Mouse (Mus musculus) hindlimb bud, embryonic 11.5 days (tissue): Measurements from ENCODE around the gene Map2k1.
"Not testable (repeated sequence)": the region's sequence is repeated elsewhere in the genome, so short reads cannot be mapped to it uniquely, and the experiment has no call there.

Source experiments
- DNase-seq: peaks from one replicate; pipeline ENCODE4 v3.0.0-alpha.2; 2012; ENCODE audit warnings: low read depth, low spot score; ENCODE audit errors: extremely low spot score

Map2k1 gene

DNA sequence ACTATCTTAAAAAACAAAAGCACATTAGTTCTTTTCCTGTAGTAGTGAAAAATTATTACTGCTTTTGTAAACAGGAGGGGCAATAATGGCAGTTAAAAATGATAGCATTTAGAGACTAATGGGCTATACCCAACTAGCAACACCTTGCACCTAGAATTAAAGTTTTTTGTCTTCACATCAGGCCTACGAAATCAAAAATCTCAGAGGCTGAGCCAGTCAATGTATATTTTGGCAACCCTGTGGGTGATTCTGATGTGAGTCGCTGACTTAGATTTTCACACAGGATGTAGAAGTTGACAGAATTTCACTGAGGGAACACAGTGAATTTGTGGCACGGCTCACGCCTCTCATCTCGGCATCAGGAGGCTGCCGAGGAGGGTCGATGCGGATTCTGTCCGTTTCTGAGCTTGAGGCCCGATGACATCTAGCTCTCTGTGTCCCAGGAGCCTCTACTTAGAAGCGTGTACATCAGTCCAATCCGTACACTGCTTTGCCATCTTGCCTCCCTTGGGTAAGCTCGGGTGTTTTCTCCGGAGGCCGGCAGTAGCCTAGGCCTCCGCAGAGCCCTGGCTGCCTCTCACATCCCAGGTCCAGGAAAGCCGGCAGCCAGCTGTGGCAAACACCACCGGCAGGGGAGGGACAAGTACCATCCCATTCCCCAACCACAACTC lies 81.2 kb downstream of the Map2k1 start:
- DNase-seq, result no peak

DNA sequence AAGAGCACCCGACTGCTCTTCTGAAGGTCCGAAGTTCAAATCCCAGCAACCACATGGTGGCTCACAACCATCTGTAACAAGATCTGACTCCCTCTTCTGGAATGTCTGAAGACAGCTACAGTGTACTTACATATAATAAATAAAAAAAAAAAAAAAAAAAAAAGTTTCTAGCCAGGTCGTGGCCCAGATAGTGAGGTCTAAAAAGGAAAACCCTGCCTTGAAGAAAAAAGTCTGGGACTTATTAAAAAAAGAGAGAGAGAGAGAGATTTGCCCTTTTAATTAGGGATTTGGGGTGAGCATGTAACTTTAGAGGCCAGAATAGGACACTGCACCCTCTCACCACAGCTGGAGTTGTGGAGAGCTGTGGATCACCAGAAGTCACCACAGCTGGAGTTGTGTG lies 83.5 kb downstream of the Map2k1 start:
- DNase-seq, result not testable (repeated sequence)

DNA sequence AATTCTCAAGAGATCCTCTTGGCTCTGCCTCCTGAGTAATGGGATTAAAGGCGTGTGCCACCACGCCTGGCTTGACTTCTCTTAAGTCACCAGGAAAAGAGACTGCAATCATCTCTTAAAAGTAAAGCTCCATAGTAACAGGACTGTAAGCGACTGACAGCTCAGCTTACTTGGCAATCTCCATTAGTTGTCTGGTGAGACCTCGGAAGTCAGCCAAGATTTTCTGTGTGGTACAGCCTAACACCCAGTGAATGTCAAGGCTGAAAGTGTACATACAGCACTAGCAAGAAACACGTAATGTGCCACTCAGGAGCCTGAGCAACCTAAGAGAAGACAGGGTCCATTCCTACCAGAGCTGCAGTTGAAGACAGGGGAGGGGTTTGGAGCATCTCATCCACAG lies 93.0 kb downstream of the Map2k1 start:
- no peak for DNase-seq

DNA sequence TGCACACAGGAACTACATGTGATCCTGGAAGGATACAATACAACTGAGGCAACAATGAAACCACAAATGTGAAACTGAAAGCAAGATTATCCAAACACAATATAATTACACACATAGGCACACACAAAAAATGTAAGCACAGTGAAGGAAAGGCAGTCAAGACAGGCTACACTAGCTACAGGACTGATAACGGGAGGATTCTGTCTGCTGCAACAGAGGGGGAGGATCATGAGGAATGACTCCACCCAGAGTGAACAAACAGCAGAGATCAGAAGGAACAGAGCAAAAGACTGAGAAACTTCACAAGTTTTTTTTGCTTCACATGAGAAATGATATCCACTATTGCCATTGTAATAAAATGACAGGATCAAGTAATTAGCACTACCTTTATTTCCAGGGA lies 96.8 kb downstream of the Map2k1 start:
- DNase-seq, result no peak

DNA sequence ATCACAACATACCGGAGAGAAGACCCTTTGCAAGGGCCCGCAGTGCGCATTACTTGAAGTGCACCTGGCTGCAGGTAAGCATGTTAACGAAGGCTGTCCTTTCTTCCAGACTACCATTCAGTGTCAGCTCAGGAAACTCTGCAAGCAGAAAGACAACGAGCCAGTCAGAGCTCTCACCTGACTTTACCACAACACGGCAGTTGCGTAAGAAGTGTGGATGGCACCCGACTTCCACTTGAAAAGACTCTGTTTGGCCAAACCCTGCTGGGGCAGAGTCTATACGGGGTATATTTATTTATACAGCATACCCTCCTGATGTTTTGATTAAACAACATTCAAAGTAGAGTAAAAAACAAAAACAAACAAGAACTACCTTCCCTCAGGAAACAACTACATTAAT lies 113.6 kb downstream of the Map2k1 start:
- DNase-seq, result no peak

DNA sequence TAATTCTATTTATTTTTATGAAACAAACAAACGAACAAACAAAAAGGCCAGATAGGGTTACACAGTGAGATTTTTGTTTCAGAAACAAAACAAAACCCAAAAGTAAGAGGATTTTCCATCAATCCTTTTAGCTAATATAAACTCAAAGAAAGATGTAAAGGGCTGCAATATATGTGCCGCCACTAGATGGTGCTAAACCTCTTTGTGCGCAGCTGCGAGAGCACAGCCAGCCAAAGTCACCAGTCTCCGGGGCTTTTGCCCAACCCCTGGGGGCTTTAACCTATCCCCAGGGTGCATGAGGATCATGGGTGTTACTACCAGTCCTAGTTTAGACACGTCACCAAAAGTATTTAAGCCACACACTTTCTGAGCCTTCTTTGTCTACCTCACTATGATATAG lies 114.5 kb downstream of the Map2k1 start:
- DNase-seq, result peak; percentile 10
